Mouse (Mus musculus) megakaryocyte, embryonic 14.5 days (primary cell): ENCODE data around the gene Eva1b.

Experiments used
- FLI1 ChIP-seq: IDR thresholded peaks from 2 replicates; pipeline ENCODE4 v1.6.1; 2012; ENCODE audit warnings: low read length, inconsistent platforms, mixed read lengths
- GATA1 ChIP-seq: IDR thresholded peaks from 3 replicates; pipeline ENCODE4 v1.6.1; 2012; ENCODE audit warnings: mixed read lengths, low read length, inconsistent platforms, borderline replicate concordance

DNA sequence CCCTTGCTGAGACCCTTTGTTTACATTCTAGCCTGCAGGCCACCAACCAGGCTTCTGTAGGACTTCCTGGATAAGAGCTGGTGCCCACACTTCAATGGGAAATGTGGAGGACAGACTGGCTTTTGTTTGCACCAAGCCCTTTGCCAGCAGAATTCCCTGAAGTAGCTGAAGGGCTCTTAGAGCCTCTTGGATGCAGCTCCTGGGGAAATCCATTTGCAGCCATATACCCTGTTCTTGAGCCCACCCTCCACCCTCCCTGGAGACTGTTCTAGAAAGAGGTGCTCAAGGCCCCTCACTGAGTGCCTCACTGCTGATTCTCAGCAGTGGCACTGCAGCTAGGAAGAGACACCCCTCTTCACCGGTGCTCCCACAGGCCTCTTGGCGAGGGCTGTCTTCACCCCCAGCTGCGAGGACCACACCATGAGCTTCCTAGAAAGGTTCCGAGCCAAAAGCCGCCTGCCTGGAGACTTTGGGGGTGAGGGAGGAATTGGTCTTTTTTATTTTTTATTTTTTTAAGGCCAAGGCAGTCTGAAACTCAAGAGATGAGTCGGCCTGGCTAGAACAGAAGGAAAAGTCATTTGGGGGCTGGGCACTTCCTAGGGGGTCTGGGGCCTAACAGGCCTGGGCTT, 14.8 kb upstream of the Eva1b start:
- TF ChIP-seq GATA1 (no peak), FLI1 (no peak)
